Mouse (Mus musculus) Patski (cell line): Measurements from ENCODE around the gene Olfr520. TPM values are rescaled to one million over a fixed set of nuclear protein-coding genes. Genes with fewer than 3 reads are reported as not detected.

Experiments used
- ATAC-seq: fragments of 100-300 bp; one replicate; pipeline ENCODE4 v1.8.0; 2021
- CTCF ChIA-PET: fragments of 350-600 bp; sonication (Branson Sonifier 250); formaldehyde crosslinking; loops from one replicate; lab custom pipeline; 2022; ENCODE audit warnings: inconsistent platforms; lab: Charles Lee
- POLR2A ChIA-PET: fragments of 350-600 bp; sonication (Branson Sonifier 250); formaldehyde crosslinking; loops from one replicate; lab custom pipeline; 2022; ENCODE audit warnings: antibody characterized with exemption, inconsistent platforms; lab: Charles Lee
- DNase-seq: peaks from one replicate; pipeline ENCODE4 v3.0.0-alpha.2; 2011; ENCODE audit warnings: low read depth, low spot score
- H3K27me3 ChIP-seq: fragments of 371-371 bp; one replicate; pipeline ENCODE4 v1.5.1; 2021
- CTCF ChIP-seq: fragments of 100-300 bp; IDR thresholded peaks from one replicate; pipeline ENCODE4 v1.5.1; 2021
- in situ Hi-C: fragments of 300-500 bp; cut with MboI; formaldehyde crosslinking; loops from 3 replicates; pipeline ENCODE4 v1.11.1; 2018; ENCODE audit warnings: low pct_unique_long_range_greater_than_20kb, mixed read lengths
- polyA plus RNA-seq: library from polyadenylated mRNA; unstranded; gene quantifications from one replicate; pipeline ENCODE4 v1.2.3, GENCODE M21; 2021

Gene Olfr520
- polyA plus RNA-seq, 1 experiment from 2014 or later = not detected

DNA sequence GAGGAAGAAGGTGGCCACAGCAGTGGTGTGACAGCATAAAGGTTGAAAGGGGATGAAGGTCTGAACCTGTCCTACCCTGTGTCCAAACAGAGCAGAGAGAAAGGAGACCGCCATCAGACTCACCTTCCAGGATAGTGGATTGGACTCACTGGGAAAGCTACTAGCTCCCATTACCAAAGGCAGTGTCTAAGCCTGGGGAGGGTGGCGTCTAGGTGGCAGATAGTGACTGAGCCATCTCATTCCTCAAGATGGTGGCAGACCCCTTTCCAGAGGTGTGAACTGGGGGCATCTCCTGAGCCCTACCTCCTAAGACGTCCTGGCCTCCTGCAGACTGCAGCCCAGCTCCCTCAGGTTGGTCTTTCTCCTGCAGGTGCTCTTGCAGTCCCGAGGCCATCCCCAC is 29.4 kb upstream of the Olfr520 start:
- ChIA-PET POLR2A (no interaction called here), CTCF (no interaction called here)
- peaks cover 17% of the 10 kb centered on the region for H3K27me3 ChIP-seq
- in situ Hi-C loops = no loop called here
- no peak for TF ChIP-seq CTCF
- ATAC-seq (no peak), DNase-seq (no peak)

DNA sequence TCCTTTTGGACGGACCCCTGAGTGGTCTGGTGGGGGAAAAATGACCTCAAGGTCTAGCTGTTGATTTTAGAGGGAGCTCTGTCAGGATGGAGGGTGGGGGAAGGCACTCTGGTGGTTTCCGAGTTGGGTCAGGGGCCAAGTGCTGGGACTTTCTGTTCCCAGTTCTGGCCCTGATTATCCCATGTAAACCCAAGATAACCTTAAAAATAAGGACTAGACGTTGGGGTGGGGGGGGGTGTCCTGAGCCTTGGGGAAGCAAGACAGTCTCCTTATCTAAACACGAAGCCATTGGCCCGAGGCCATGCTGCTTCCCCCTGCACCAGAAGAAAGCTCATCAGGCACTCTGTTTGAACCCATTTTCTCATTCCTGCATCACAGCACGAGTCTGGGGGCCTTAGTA is 27.9 kb upstream of the Olfr520 start:
- CTCF ChIA-PET = interaction anchor here (1.0 to 1.6 kb wide), 2 partner anchors 8 to 57 kb away, joined by 3 read pairs; no protein-coding TSS in a partner anchor
- H3K27me3 ChIP-seq = peaks cover 11% of the 10 kb centered on the region
- in situ Hi-C loops = no loop called here
- POLR2A ChIA-PET = no interaction called here
- no peak for TF ChIP-seq CTCF
- ATAC-seq (no peak), DNase-seq (no peak)

GRCm38 (mm10) chr7:99704736-99705519 is 25.1 kb upstream of the Olfr520 start:
- peaks cover 31% of the 10 kb centered on the region for H3K27me3 ChIP-seq
- ATAC-seq (no peak), DNase-seq (no peak)
- POLR2A ChIA-PET = no interaction called here
- CTCF ChIA-PET = interaction anchor here (1.0 kb wide), 1 partner anchor 46 kb away, joined by 3 read pairs; no protein-coding TSS in a partner anchor
- TF ChIP-seq CTCF = no peak
- in situ Hi-C loops = no loop called here

DNA sequence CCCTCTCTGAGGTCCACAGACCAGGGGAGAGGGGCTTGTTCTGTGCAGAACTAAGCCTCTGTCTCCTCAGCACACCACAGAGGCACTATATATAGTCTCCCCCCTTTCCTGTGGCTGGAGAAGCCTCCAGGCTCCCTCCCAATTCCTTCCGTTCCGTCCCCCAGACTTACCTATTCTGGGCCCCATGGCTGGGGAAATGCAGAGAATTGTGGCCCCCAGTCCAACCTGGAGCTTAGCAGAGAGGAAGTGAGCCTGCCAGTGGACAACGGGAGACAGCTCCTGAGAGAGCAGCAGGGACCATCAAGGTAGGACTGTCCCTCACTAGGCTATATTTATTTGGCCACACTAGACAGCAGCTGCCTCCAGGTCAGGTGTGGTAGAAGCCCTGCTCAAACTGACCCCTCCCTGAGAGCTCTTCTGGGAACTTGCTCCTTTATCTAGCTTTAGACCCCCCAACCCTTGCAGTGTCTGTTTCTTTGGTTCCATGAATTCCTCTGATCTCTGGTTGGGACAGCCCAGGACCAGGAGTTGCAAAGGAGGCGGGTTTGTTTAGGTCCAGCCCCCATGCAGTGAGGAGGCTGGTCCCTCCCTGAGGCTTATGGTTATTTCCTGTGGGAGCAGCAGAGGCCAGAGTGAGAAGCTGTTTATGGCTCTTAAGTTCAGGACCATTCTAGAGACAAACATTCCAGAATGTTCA is 23.6 kb upstream of the Olfr520 start:
- no peak for TF ChIP-seq CTCF
- POLR2A ChIA-PET = no interaction called here
- in situ Hi-C loops = no loop called here
- no peak for DNase-seq
- ATAC-seq = no peak
- peaks cover 35% of the 10 kb centered on the region for H3K27me3 ChIP-seq
- CTCF ChIA-PET = interaction anchor here (1.2 kb wide), 1 partner anchor 8 kb away, joined by 3 read pairs; no protein-coding TSS in a partner anchor

DNA sequence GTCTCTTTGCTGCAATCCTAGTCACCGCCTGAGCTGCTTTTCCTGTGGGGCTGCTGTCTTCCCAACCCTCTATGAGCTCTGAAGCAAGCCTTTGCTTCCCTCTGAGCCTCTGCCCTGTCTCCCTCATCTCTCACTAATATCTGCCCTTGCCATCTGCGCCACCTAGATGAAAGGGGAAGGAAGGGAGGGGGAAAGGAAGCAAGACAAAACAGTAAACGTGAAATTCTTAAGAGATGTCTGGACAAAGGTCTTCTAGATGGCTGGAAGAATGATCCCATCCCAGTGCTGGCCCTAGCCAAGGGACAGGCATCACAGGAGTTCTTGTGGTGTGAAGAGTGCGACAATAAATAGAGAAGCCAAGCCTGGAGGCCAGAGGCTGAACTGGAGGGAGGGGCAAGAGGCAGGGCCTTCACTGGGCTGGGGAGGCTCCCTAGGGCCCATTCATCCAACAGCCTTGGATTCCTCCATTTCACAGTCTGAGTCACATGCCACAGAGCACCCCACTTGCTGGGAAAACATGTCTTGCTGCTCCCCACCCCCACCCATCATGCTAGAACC is 23.0 kb upstream of the Olfr520 start:
- no peak for DNase-seq
- no peak for TF ChIP-seq CTCF
- no peak for ATAC-seq
- in situ Hi-C loops = no loop called here
- ChIA-PET CTCF (interaction anchor here (1.2 kb wide), 1 partner anchor 9 kb away, joined by 3 read pairs; no protein-coding TSS in a partner anchor), POLR2A (no interaction called here)
- H3K27me3 ChIP-seq = peaks cover 34% of the 10 kb centered on the region

GRCm38 (mm10) chr7:99707671-99708070 is 22.4 kb upstream of the Olfr520 start:
- no peak for DNase-seq
- POLR2A ChIA-PET = no interaction called here
- H3K27me3 ChIP-seq = peaks cover 34% of the 10 kb centered on the region
- no peak for ATAC-seq
- in situ Hi-C loops = no loop called here
- CTCF ChIA-PET = no interaction called here
- no peak for TF ChIP-seq CTCF

DNA sequence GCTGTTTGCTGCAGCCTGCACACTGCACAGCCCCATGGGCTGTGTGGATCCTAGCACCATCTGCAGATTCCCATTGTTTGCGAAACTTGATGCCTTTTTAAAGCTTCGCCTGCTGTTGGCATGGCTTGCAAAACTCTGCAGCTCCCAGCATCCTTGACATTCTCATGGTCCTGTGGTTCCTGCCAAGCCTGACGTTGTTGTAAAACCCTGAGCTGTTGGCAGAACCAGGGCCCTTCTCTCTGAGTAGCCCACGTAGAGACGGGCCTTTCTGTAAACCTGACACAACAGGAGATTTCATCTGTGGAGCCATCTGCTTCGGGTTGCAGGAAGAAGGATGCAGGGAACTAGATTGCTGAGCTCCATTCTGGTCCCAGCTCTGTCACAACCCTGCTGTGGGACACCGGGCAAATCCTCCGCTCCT is 21.8 kb upstream of the Olfr520 start:
- ChIA-PET CTCF (no interaction called here), POLR2A (no interaction called here)
- no peak for TF ChIP-seq CTCF
- in situ Hi-C loops = no loop called here
- no peak for DNase-seq
- H3K27me3 ChIP-seq = peaks cover 31% of the 10 kb centered on the region
- no peak for ATAC-seq

DNA sequence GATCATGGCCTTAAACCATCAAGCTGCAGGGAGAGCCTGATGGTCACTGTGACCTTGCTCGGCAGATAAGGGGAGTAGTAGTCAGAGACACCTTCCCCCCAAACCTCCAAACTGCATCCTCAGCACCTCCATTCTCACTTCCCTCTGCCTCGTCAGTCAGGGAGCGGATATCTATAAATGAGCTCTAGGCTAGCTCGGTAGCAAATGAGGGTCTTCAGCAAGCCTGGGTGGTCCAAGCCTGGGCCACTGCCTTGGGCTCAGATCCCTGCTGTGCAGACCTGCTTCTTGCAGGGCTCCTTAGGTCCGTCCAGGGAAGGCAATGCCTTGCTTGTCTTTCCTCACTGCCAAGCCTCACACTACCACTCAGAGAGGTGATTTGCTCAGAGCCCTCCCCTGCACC is 21.3 kb upstream of the Olfr520 start:
- H3K27me3 ChIP-seq = peaks cover 31% of the 10 kb centered on the region
- ChIA-PET POLR2A (interaction anchor here (0.6 kb wide), 1 partner anchor 60 kb away, joined by 3 read pairs; no protein-coding TSS in a partner anchor), CTCF (interaction anchor here (1.9 kb wide), 1 partner anchor 208 kb away, joined by 4 read pairs; no protein-coding TSS in a partner anchor)
- TF ChIP-seq CTCF = no peak
- ATAC-seq = no peak
- in situ Hi-C loops = no loop called here
- DNase-seq = no peak

GRCm38 (mm10) chr7:99709992-99710391 is 20.1 kb upstream of the Olfr520 start:
- TF ChIP-seq CTCF = no peak
- no peak for ATAC-seq
- no peak for DNase-seq
- peaks cover 29% of the 10 kb centered on the region for H3K27me3 ChIP-seq
- CTCF ChIA-PET = interaction anchor here (0.7 to 1.9 kb wide), 4 partner anchors 8 to 211 kb away, joined by 3 to 4 read pairs (median 3); no protein-coding TSS in a partner anchor
- in situ Hi-C loops = loop anchor here (5.0 kb wide), 1 partner anchor 93 kb away; no protein-coding TSS in a partner anchor
- POLR2A ChIA-PET = no interaction called here

GRCm38 (mm10) chr7:99710476-99710875 is 19.6 kb upstream of the Olfr520 start:
- ChIA-PET POLR2A (no interaction called here), CTCF (interaction anchor here (0.7 to 1.9 kb wide), 5 partner anchors 9 to 212 kb away, joined by 3 to 4 read pairs (median 3); no protein-coding TSS in a partner anchor)
- ATAC-seq (no peak), DNase-seq (no peak)
- TF ChIP-seq CTCF = peak; percentile 85
- peaks cover 29% of the 10 kb centered on the region for H3K27me3 ChIP-seq
- in situ Hi-C loops = loop anchor here (5.0 kb wide), 1 partner anchor 93 kb away; no protein-coding TSS in a partner anchor
